Mouse (Mus musculus): ENCODE results near the gene Dnah17. TPM values are rescaled to one million over a fixed set of nuclear protein-coding genes. Genes with fewer than 3 reads are reported as not detected.

Gene Dnah17
- polyA plus RNA-seq, 1 experiment: 0.21 TPM

GRCm38 (mm10) chr11:117973569-117973968 lies 156.9 kb downstream of the Dnah17 start:
- Histone ChIP-seq H3K4me3 (ENCODE audit: extremely low read depth, insufficient read depth, insufficient read length) (no peak overlapping the region), H3K27me3 (ENCODE audit: control insufficient read depth, insufficient read depth, low read length) (peaks cover 2% of the 10 kb centered on the region; the same call in 1 of the 2 replicates), H3K27ac (ENCODE audit: insufficient read depth, low read length) (no peak overlapping the region), H3K4me1 (ENCODE audit: control insufficient read depth, insufficient read depth, insufficient read length) (peaks cover 20% of the 10 kb centered on the region), H3K36me3 (ENCODE audit: control insufficient read depth, insufficient read depth, low read length) (no peaks in the 10 kb centered on the region)
- no peak for TF ChIP-seq POLR2A (IDR thresholded peaks at IDR 0.05; ENCODE audit: low read depth, low read length)
- TF ChIP-seq CTCF (IDR thresholded peaks at IDR 0.05; ENCODE audit: extremely low read depth, insufficient read depth, insufficient read length, insufficient replicate concordance): no peak
- DNase-seq (ENCODE audit: low read depth in 1 of 2, low spot score in 2 of 2): no peak
- 52% methylated on average over 5 of the region's 5 CpGs for WGBS

GRCm38 (mm10) chr11:117972656-117973558 lies 157.5 kb downstream of the Dnah17 start:
- Histone ChIP-seq H3K36me3 (ENCODE audit: control insufficient read depth, insufficient read depth, low read length) (0 out of 2 replicates have a peak, but pooled peaks cover under 1% of the 10 kb centered on the region), H3K4me3 (ENCODE audit: extremely low read depth, insufficient read depth, insufficient read length) (no peak overlapping the region), H3K27ac (ENCODE audit: insufficient read depth, low read length) (no peak overlapping the region), H3K4me1 (ENCODE audit: control insufficient read depth, insufficient read depth, insufficient read length) (peaks cover 24% of the 10 kb centered on the region), H3K27me3 (ENCODE audit: control insufficient read depth, insufficient read depth, low read length) (peaks cover 7% of the 10 kb centered on the region)
- 71% methylated on average over 11 of the region's 11 CpGs for WGBS
- DNase-seq (ENCODE audit: low read depth in 1 of 2, low spot score in 2 of 2): no peak
- TF ChIP-seq POLR2A (IDR thresholded peaks at IDR 0.05; ENCODE audit: low read depth, low read length): no peak
- no peak for TF ChIP-seq CTCF (IDR thresholded peaks at IDR 0.05; ENCODE audit: extremely low read depth, insufficient read depth, insufficient read length, insufficient replicate concordance)

Other genes with a start within 250 kb of the Dnah17 start
- 22.0 and 31.0 TPM in 2 replicates for gene Socs3, start 160.6 kb downstream of the Dnah17 start, polyA plus RNA-seq (2012; rRNA removed)
- gene Pgs1, start 144.3 kb downstream of the Dnah17 start, polyA plus RNA-seq (2012; rRNA removed): 35.6 and 43.7 TPM in 2 replicates
- gene Cyth1, start 118.0 kb upstream of the Dnah17 start, polyA plus RNA-seq (2012; rRNA removed): 47.7 and 57.3 TPM in 2 replicates
- 20.9 and 25.3 TPM in 2 replicates for gene Usp36, start 159.6 kb upstream of the Dnah17 start, polyA plus RNA-seq (2012; rRNA removed)
- not detected in 2 replicates for gene Cep295nl, start 211.9 kb upstream of the Dnah17 start, polyA plus RNA-seq (2012; rRNA removed)
- gene Timp2, start 225.1 kb upstream of the Dnah17 start, polyA plus RNA-seq (2012; rRNA removed): 68.1 and 75.1 TPM in 2 replicates